Mouse (Mus musculus) urinary bladder, postnatal 25 days (tissue): ENCODE measurements at regions not wholly inside any gene's neighbourhood (a gene's known extent, or its start where the extent isn't known, plus 50 kb on each side); places are given as distances from the start of the nearest gene placed in this dataset.

Experiments used
- DNase-seq: peaks from one replicate; pipeline ENCODE4 v3.0.0; 2022; ENCODE audit warnings: low spot score

- DNase-seq: no peak
These were observed 461.4 kb upstream of the BC052040 start for GRCm38 (mm10) chr2:115120206-115120503.

GRCm38 (mm10) chr2:115126625-115127369 is 454.7 kb upstream of the BC052040 start:
- no peak for DNase-seq

GRCm38 (mm10) chr2:115131746-115132145 is 449.8 kb upstream of the BC052040 start:
- no peak for DNase-seq

GRCm38 (mm10) chr2:115132165-115132592 is 449.3 kb upstream of the BC052040 start:
- no peak for DNase-seq

GRCm38 (mm10) chr2:115141416-115141815 is 440.1 kb upstream of the BC052040 start:
- DNase-seq: no peak

- no peak for DNase-seq
These were observed 409.4 kb upstream of the BC052040 start for GRCm38 (mm10) chr2:115172111-115172510.

- no peak for DNase-seq
These were observed 404.4 kb upstream of the BC052040 start for GRCm38 (mm10) chr2:115177076-115177475.

GRCm38 (mm10) chr2:115177896-115178295 is 403.6 kb upstream of the BC052040 start:
- DNase-seq: no peak

- DNase-seq: no peak
These were observed 370.3 kb upstream of the BC052040 start for GRCm38 (mm10) chr2:115211191-115211590.

- DNase-seq: no peak
These were observed 368.1 kb upstream of the BC052040 start for GRCm38 (mm10) chr2:115213181-115213970.

GRCm38 (mm10) chr2:115214292-115214691 is 367.2 kb upstream of the BC052040 start:
- no peak for DNase-seq

- no peak for DNase-seq
These were observed 351.5 kb upstream of the BC052040 start for GRCm38 (mm10) chr2:115230041-115230440.

GRCm38 (mm10) chr2:115247673-115248072 is 333.8 kb upstream of the BC052040 start:
- no peak for DNase-seq

GRCm38 (mm10) chr2:115250019-115250807 is 331.3 kb upstream of the BC052040 start:
- no peak for DNase-seq

GRCm38 (mm10) chr2:115257391-115257790 is 324.1 kb upstream of the BC052040 start:
- DNase-seq: no peak

GRCm38 (mm10) chr2:115268247-115268646 is 313.3 kb upstream of the BC052040 start:
- no peak for DNase-seq

- DNase-seq: no peak
These were observed 304.1 kb upstream of the BC052040 start for GRCm38 (mm10) chr2:115277421-115277820.

GRCm38 (mm10) chr2:115293020-115293419 is 288.5 kb upstream of the BC052040 start:
- DNase-seq: no peak

- no peak for DNase-seq
These were observed 284.1 kb upstream of the BC052040 start for GRCm38 (mm10) chr2:115297463-115297862.

GRCm38 (mm10) chr2:115307248-115307647 is 274.3 kb upstream of the BC052040 start:
- no peak for DNase-seq

- no peak for DNase-seq
These were observed 271.5 kb upstream of the BC052040 start for GRCm38 (mm10) chr2:115309856-115310631.

- DNase-seq: no peak
These were observed 263.0 kb upstream of the BC052040 start for GRCm38 (mm10) chr2:115318551-115318950.
